11 mouse cellular contexts compared by ENCODE assay signal in genomic region chr4:81625348-81625934, GRCm38 (mm10).
DNase-seq lines count a peak whose midpoint lies in the region; ATAC-seq and TF ChIP-seq lines count a peak whose summit lies in the region.
"Had no signal": no experiment of that assay in that cellular context is flagged by ENCODE, and none has a peak within 500 bp of the region (broad histone marks: within the 10 kb centered on the region; RNA-seq: fewer than 3 reads in every experiment).

No protein-coding gene starts in this region.

- no peaks in the 10 kb centered on the region for H3K9me3 ChIP-seq in liver, postnatal 0 days (ENCODE audit: low read length)
- H3K9me3 ChIP-seq in liver, embryonic 12.5 days (replicated peaks) = no peaks in the 10 kb centered on the region
- H3K9me3 ChIP-seq: neural tube, embryonic 15.5 days had no signal

- H3K27me3 ChIP-seq in liver, postnatal 0 days (ENCODE audit: insufficient read depth, low read length) = no peaks in the 10 kb centered on the region
- no peaks in the 10 kb centered on the region for H3K27me3 ChIP-seq in liver, embryonic 12.5 days (replicated peaks)
- H3K27me3 ChIP-seq in Patski = no peaks in the 10 kb centered on the region
- H3K27me3 ChIP-seq: neural tube, embryonic 15.5 days had no signal

- no peak for TF ChIP-seq CTCF in liver, postnatal 0 days (IDR thresholded peaks at IDR 0.05; ENCODE audit: low read depth)
- TF ChIP-seq CTCF in Patski (IDR thresholded peaks at IDR 0.05) = no peak

- CTCF ChIA-PET in Patski (lab: Charles Lee) = interaction anchor here (1.3 kb wide), 1 partner anchor 11 kb away, joined by 4 read pairs; no protein-coding TSS in a partner anchor

- no peaks in the 10 kb centered on the region for H3K36me3 ChIP-seq in liver, postnatal 0 days (replicated peaks; ENCODE audit: insufficient read depth, low read length)
- H3K36me3 ChIP-seq in liver, embryonic 12.5 days = no peaks in the 10 kb centered on the region
- H3K36me3 ChIP-seq: neural tube, embryonic 15.5 days had no signal

- in situ Hi-C loops in Patski (cut with MboI; ENCODE audit: low pct_unique_long_range_greater_than_20kb) = no loop called here

- H3K4me1 ChIP-seq in liver, postnatal 0 days (ENCODE audit: insufficient read depth) = no peaks in the 10 kb centered on the region
- H3K4me1 ChIP-seq in liver, embryonic 12.5 days = no peaks in the 10 kb centered on the region

- no peak for ATAC-seq in liver, postnatal 0 days
- ATAC-seq in liver, embryonic 12.5 days = no peak
- no peak for ATAC-seq in Patski
- no peak for ATAC-seq in megakaryocyte-erythroid progenitor cell, adult 5-6 weeks (replicated peaks; ENCODE audit: low FRiP score, low TSS enrichment, poor library complexity, severe bottlenecking)
- ATAC-seq: inflammation-experienced regulatory T-cells, adult 6 months had no signal

- POLR2A ChIA-PET in Patski (lab: Charles Lee) = no interaction called here

- no peak overlapping the region for H3K4me2 ChIP-seq in liver, postnatal 0 days (ENCODE audit: low read depth, low read length)
- H3K4me2 ChIP-seq in liver, embryonic 12.5 days = no peak overlapping the region
- H3K4me2 ChIP-seq: neural tube, embryonic 15.5 days had no signal

- peak; percentile 4 to 25 for DNase-seq in cerebellum, postnatal 14 days
- no peak for DNase-seq in cerebellum, adult 18-20 months
- DNase-seq in liver, postnatal 0 days = peak; percentile 12
- peak; percentile 12 for DNase-seq in Patski (ENCODE audit: low read depth, low spot score)
- peak; percentile 10 for DNase-seq in gastrocnemius, postnatal 10 days
- DNase-seq in thymus, postnatal 36 days = no peak

- 47% methylated on average over 10 of the region's 10 CpGs for WGBS in liver, postnatal 0 days (ENCODE audit: insufficient replicate concordance)
- 43% methylated on average over 10 of the region's 10 CpGs for WGBS in liver, embryonic 12.5 days (ENCODE audit: insufficient replicate concordance)

- H3K9ac ChIP-seq in liver, postnatal 0 days (replicated peaks) = no peak overlapping the region
- H3K9ac ChIP-seq in liver, embryonic 12.5 days = no peak overlapping the region
- H3K9ac ChIP-seq: neural tube, embryonic 15.5 days had no signal

- no peak for TF ChIP-seq EP300 in liver, postnatal 0 days (IDR thresholded peaks at IDR 0.05; ENCODE audit: low read depth)

- H3K4me3 ChIP-seq in liver, postnatal 0 days (ENCODE audit: low read depth, low read length) = no peak overlapping the region
- no peak overlapping the region for H3K4me3 ChIP-seq in liver, embryonic 12.5 days
- H3K4me3 ChIP-seq: layer of hippocampus, adult 2 months; neural tube, embryonic 15.5 days had no signal

- no peak overlapping the region for H3K27ac ChIP-seq in liver, postnatal 0 days (ENCODE audit: low read depth)
- H3K27ac ChIP-seq in liver, embryonic 12.5 days = no peak overlapping the region
- H3K27ac ChIP-seq: layer of hippocampus, adult 2 months; neural tube, embryonic 15.5 days had no signal

Comparison
In these comparisons a context has a peak if more than half of its experiments do, and no peak if none do; other contexts are left out.
1. DNase-seq: peak in cerebellum, postnatal 14 days (2 of 2), liver, postnatal 0 days (single experiment), Patski (single experiment) and gastrocnemius, postnatal 10 days (single experiment); none in cerebellum, adult 18-20 months (0 of 2) and thymus, postnatal 36 days (0 of 2).